Comparison of ENCODE assay signal across 10 mouse cellular contexts in the genomic region with DNA sequence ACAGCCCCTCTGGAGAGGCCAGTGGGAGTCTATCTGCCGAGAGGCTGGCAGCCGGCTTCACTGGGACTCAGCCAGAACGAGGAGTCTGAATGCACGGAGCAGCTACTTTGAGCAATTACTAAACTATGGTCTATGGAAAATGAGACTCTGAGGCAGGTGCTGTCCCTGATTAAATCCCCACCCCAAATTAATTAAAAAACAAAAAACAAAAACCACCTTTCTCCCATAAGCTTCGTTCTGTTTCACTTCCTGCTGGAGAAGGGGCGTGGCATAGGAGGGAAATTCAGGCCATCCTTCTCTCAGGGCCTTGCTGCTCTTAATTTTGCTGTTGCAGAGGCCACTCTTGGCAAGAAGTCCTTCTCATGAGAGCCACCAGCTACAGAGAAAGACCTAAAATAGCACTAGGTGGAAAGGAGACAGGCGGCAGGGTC.
DNase-seq lines count a peak whose midpoint lies in the region; ATAC-seq lines count a peak whose summit lies in the region.
"Had no signal": no experiment of that assay in that cellular context is flagged by ENCODE, and none has a peak within 500 bp of the region (broad histone marks: within the 10 kb centered on the region; RNA-seq: fewer than 3 reads in every experiment).

No protein-coding gene starts in this region.

- H3K9ac ChIP-seq in forebrain, embryonic 15.5 days (replicated peaks), result no peak overlapping the region

- H3K27me3 ChIP-seq in forebrain, embryonic 15.5 days, result no peaks in the 10 kb centered on the region
- H3K27me3 ChIP-seq: megakaryocyte, embryonic 14.5 days had no signal

- H3K4me1 ChIP-seq in forebrain, embryonic 15.5 days, result peaks cover 26% of the 10 kb centered on the region

- H3K36me3 ChIP-seq in forebrain, embryonic 15.5 days, result no peaks in the 10 kb centered on the region

- no peak overlapping the region for H3K4me3 ChIP-seq in forebrain, embryonic 15.5 days
- H3K4me3 ChIP-seq: megakaryocyte, embryonic 14.5 days had no signal

- DNase-seq in cerebellum, postnatal 10 days, result peak; percentile 59
- no peak for DNase-seq in cerebellum, adult 11-12 months
- peak; percentile 75 for DNase-seq in A20 (ENCODE audit: low read depth, low spot score)
- peak; percentile 32 for DNase-seq in gastrocnemius, postnatal 14 days
- peak; percentile 31 to 57 for DNase-seq in heart, postnatal 14 days
- DNase-seq in urinary bladder, adult 18-20 months (ENCODE audit: low spot score in 2 of 2), result no peak
- no peak for DNase-seq in thymus, postnatal 4 days
- DNase-seq: liver had no signal

- 25% methylated on average over 7 of the region's 7 CpGs for WGBS in forebrain, embryonic 15.5 days

- H3K9me3 ChIP-seq in forebrain, embryonic 15.5 days, result no peaks in the 10 kb centered on the region
- H3K9me3 ChIP-seq: megakaryocyte, embryonic 14.5 days had no signal

- H3K27ac ChIP-seq in forebrain, embryonic 15.5 days (replicated peaks), result no peak overlapping the region

- no peak overlapping the region; the same call in 1 of the 2 replicates for H3K4me2 ChIP-seq in forebrain, embryonic 15.5 days (replicated peaks)

- intact Hi-C loops in gastrocnemius, postnatal 14 days (cut with DNase I; ENCODE audit: low total_unique reads), result no loop called here
- intact Hi-C loops in heart, postnatal 14 days (cut with DNase I), result no loop called here

- ATAC-seq in forebrain, embryonic 15.5 days (replicated peaks), result no peak

Comparison
In these comparisons a context has a peak if more than half of its experiments do, and no peak if none do; other contexts are left out.
1. DNase-seq: peak in cerebellum, postnatal 10 days (2 of 2), A20 (single experiment), gastrocnemius, postnatal 14 days (single experiment) and heart, postnatal 14 days (2 of 2); none in cerebellum, adult 11-12 months (single experiment), urinary bladder, adult 18-20 months (0 of 2) and thymus, postnatal 4 days (single experiment).